Mouse (Mus musculus): ENCODE data around the gene 2310030G06Rik. TPM values are rescaled to one million over a fixed set of nuclear protein-coding genes. Genes with fewer than 3 reads are reported as not detected.

2310030G06Rik gene
- polyA plus RNA-seq, 1 experiment, result 23.7 TPM

DNA sequence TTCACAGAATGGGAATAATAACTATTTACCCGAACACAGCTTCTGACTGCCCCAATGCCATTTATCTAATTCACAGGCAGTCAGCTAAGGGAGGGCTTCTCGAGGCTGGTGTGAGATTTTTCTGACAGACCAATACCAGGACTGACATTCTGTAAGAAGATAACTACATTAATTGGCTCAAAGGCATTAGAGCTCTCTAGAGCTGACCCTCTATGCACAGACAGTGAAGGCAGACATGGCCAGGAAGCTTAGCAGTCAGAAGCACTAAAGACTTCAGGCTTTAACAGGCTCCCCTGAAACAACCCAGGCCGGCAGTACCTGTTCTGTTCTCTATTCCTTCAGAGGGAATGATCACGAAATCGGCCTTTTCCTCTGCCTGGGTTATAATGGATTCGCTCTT, 51.2 kb downstream of the 2310030G06Rik start:
- Histone ChIP-seq H3K4me3 (ENCODE audit: low read depth, low read length) (no peak overlapping the region), H3K9ac (ENCODE audit: low read depth, poor library complexity, severe bottlenecking) (no peak overlapping the region), H3K27me3 (ENCODE audit: control insufficient read depth, insufficient read depth, low read length, poor library complexity, severe bottlenecking) (0 out of 2 replicates have a peak, but pooled peaks cover 3% of the 10 kb centered on the region), H3K36me3 (ENCODE audit: control insufficient read depth, insufficient read depth, low read length, poor library complexity, severe bottlenecking) (no peaks in the 10 kb centered on the region), H3K4me1 (ENCODE audit: control insufficient read depth, insufficient read depth, low read length) (peaks cover 5% of the 10 kb centered on the region), H3K27ac (ENCODE audit: insufficient read depth, low read length) (no peak overlapping the region), H3K9me3 (replicated peaks; ENCODE audit: control insufficient read depth, insufficient read depth, low read length, poor library complexity, severe bottlenecking) (no peaks in the 10 kb centered on the region)
- TF ChIP-seq POLR2A (IDR thresholded peaks at IDR 0.05; ENCODE audit: insufficient read depth, low read length) (no peak), EP300 (IDR thresholded peaks at IDR 0.05; ENCODE audit: insufficient read depth, low read depth, low read length) (no peak), CTCF (IDR thresholded peaks at IDR 0.05; ENCODE audit: low read depth, low read length) (no peak)

- Histone ChIP-seq H3K36me3 (ENCODE audit: control insufficient read depth, insufficient read depth, low read length, poor library complexity, severe bottlenecking) (no peaks in the 10 kb centered on the region), H3K27me3 (ENCODE audit: control insufficient read depth, insufficient read depth, low read length, poor library complexity, severe bottlenecking) (0 out of 2 replicates have a peak, but pooled peaks cover 3% of the 10 kb centered on the region), H3K4me1 (ENCODE audit: control insufficient read depth, insufficient read depth, low read length) (peaks cover 5% of the 10 kb centered on the region), H3K27ac (ENCODE audit: insufficient read depth, low read length) (no peak overlapping the region), H3K9ac (ENCODE audit: low read depth, poor library complexity, severe bottlenecking) (no peak overlapping the region), H3K9me3 (replicated peaks; ENCODE audit: control insufficient read depth, insufficient read depth, low read length, poor library complexity, severe bottlenecking) (no peaks in the 10 kb centered on the region), H3K4me3 (ENCODE audit: low read depth, low read length) (no peak overlapping the region)
- TF ChIP-seq CTCF (IDR thresholded peaks at IDR 0.05; ENCODE audit: low read depth, low read length), result peak; percentile 78
- no peak for TF ChIP-seq POLR2A (IDR thresholded peaks at IDR 0.05; ENCODE audit: insufficient read depth, low read length)
These were observed 52.7 kb downstream of the 2310030G06Rik start for GRCm38 (mm10) chr9:50693631-50694030.

DNA sequence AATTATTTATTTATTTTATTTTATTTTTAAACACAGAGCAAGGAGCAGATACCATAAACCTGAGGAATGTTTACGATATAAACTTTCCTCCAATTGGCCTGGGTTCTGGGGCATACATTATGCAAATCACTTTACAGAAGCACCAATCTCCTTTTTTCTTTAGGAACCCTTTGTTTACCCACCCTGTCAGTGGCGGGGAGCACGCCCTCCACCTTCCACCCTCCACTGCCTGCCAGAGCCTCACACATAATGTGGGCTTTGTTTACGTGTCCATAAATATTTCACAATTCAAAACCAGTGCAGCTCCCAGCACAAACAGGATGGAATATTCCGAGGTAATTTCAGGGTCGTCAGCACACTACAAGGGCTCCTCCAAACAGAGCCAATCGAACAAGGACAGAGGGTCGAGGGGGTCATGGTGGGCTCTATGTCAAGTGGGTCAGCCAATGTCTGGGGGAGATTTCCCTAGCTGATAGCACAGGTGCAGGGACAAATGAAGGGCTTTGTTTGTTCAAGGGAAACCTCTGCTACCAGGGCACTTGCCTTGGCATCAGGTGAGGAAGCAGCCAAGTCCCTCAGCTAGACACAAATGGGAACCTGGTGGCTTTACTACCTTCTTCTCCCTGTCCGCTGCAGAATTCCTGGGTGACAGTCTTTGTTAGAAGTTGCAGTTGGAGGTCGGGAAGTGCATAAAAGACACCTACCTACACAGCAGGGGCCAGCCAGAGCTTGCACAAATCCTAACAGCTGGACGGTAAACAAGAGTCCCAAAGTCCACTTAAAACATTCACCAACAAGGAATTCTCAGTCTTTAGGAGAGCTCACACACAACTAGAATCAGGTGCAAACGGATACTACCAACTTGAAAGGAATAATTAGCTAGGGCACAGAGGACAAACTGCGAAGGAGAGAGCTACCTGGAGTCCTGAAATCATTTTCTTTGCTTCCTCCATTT, 53.4 kb downstream of the 2310030G06Rik start:
- TF ChIP-seq EP300 (IDR thresholded peaks at IDR 0.05; ENCODE audit: insufficient read depth, low read depth, low read length) (no peak), POLR2A (IDR thresholded peaks at IDR 0.05; ENCODE audit: insufficient read depth, low read length) (no peak), CTCF (IDR thresholded peaks at IDR 0.05; ENCODE audit: low read depth, low read length) (no peak)
- no peaks in the 10 kb centered on the region for H3K27me3 ChIP-seq (ENCODE audit: control insufficient read depth, insufficient read depth, low read length, poor library complexity, severe bottlenecking)
- H3K9ac ChIP-seq (ENCODE audit: low read depth, poor library complexity, severe bottlenecking), result no peak overlapping the region
- peaks cover 5% of the 10 kb centered on the region for H3K4me1 ChIP-seq (ENCODE audit: control insufficient read depth, insufficient read depth, low read length)
- no peak overlapping the region for H3K4me3 ChIP-seq (ENCODE audit: low read depth, low read length)
- H3K36me3 ChIP-seq (ENCODE audit: control insufficient read depth, insufficient read depth, low read length, poor library complexity, severe bottlenecking), result no peaks in the 10 kb centered on the region
- no peaks in the 10 kb centered on the region for H3K9me3 ChIP-seq (replicated peaks; ENCODE audit: control insufficient read depth, insufficient read depth, low read length, poor library complexity, severe bottlenecking)
- no peak overlapping the region for H3K27ac ChIP-seq (ENCODE audit: insufficient read depth, low read length)

Other genes starting within 250 kb of the 2310030G06Rik start
- gene Pts, start 217.8 kb downstream of the 2310030G06Rik start, polyA plus RNA-seq (2011; ENCODE audit: insufficient read depth, insufficient read length, low read depth, missing spikeins), result 34.3 and 34.4 TPM in 2 replicates
- gene Il18, start 191.7 kb downstream of the 2310030G06Rik start, polyA plus RNA-seq (2011; ENCODE audit: insufficient read depth, insufficient read length, low read depth, missing spikeins), result 1.2 and 2.1 TPM in 2 replicates
- gene Bco2, start 191.4 kb downstream of the 2310030G06Rik start, polyA plus RNA-seq (2011; ENCODE audit: insufficient read depth, insufficient read length, low read depth, missing spikeins), result not detected in 2 replicates
- not detected in 2 replicates for gene Tex12, start 185.2 kb downstream of the 2310030G06Rik start, polyA plus RNA-seq (2011; ENCODE audit: insufficient read depth, insufficient read length, low read depth, missing spikeins)
- gene Sdhd, start 142.7 kb downstream of the 2310030G06Rik start, polyA plus RNA-seq (2011; ENCODE audit: insufficient read depth, insufficient read length, low read depth, missing spikeins), result 145 and 156 TPM in 2 replicates
- gene Timm8b, start 142.6 kb downstream of the 2310030G06Rik start, polyA plus RNA-seq (2011; ENCODE audit: insufficient read depth, insufficient read length, low read depth, missing spikeins), result 119 and 145 TPM in 2 replicates
- 5.6 and 7.3 TPM in 2 replicates for gene Pih1d2, start 129.2 kb downstream of the 2310030G06Rik start, polyA plus RNA-seq (2011; ENCODE audit: insufficient read depth, insufficient read length, low read depth, missing spikeins)
- gene Nkapd1, start 129.1 kb downstream of the 2310030G06Rik start, polyA plus RNA-seq (2011; ENCODE audit: insufficient read depth, insufficient read length, low read depth, missing spikeins), result 40.4 and 46.9 TPM in 2 replicates
- 68.3 and 68.4 TPM in 2 replicates for gene Dlat, start 86.8 kb downstream of the 2310030G06Rik start, polyA plus RNA-seq (2011; ENCODE audit: insufficient read depth, insufficient read length, low read depth, missing spikeins)
- 10.1 and 11.1 TPM in 2 replicates for gene Dixdc1, start 7.0 kb downstream of the 2310030G06Rik start, polyA plus RNA-seq (2011; ENCODE audit: insufficient read depth, insufficient read length, low read depth, missing spikeins)
- 125 and 126 TPM in 2 replicates for gene Cryab, start 4.8 kb upstream of the 2310030G06Rik start, polyA plus RNA-seq (2011; ENCODE audit: insufficient read depth, insufficient read length, low read depth, missing spikeins)
- 22.3 and 22.7 TPM in 2 replicates for gene Hspb2, start 5.8 kb upstream of the 2310030G06Rik start, polyA plus RNA-seq (2011; ENCODE audit: insufficient read depth, insufficient read length, low read depth, missing spikeins)
- gene Fdxacb1, start 21.7 kb upstream of the 2310030G06Rik start, polyA plus RNA-seq (2011; ENCODE audit: insufficient read depth, insufficient read length, low read depth, missing spikeins), result 8.5 and 9.0 TPM in 2 replicates
- 23.5 and 30.3 TPM in 2 replicates for gene Alg9, start 28.5 kb upstream of the 2310030G06Rik start, polyA plus RNA-seq (2011; ENCODE audit: insufficient read depth, insufficient read length, low read depth, missing spikeins)
- 12.4 and 13.1 TPM in 2 replicates for gene 1110032A03Rik, start 29.0 kb upstream of the 2310030G06Rik start, polyA plus RNA-seq (2011; ENCODE audit: insufficient read depth, insufficient read length, low read depth, missing spikeins)
- 56.4 and 61.9 TPM in 2 replicates for gene Ppp2r1b, start 98.8 kb upstream of the 2310030G06Rik start, polyA plus RNA-seq (2011; ENCODE audit: insufficient read depth, insufficient read length, low read depth, missing spikeins)

All from ES-Bruce4 (cell line).